Mouse (Mus musculus): ENCODE measurements around the gene Pabpc4. TPM values are rescaled to one million over a fixed set of nuclear protein-coding genes. Genes with fewer than 3 reads are reported as not detected.

Pabpc4 gene
- polyA plus RNA-seq, 1 experiment from 2014 or later = 39.9 TPM

Other genes starting within 250 kb of the Pabpc4 start
- gene Trit1, start 245.8 kb upstream of the Pabpc4 start, polyA plus RNA-seq (2016; fragmentation: Nextera tagmentation; extraction: Ambion mirVana) = 18.3 and 20.6 TPM in 2 replicates
- gene Bmp8b, start 157.2 kb upstream of the Pabpc4 start, polyA plus RNA-seq (2016; fragmentation: Nextera tagmentation; extraction: Ambion mirVana) = 0.19 and 0.68 TPM in 2 replicates
- not detected in 2 replicates for gene Oxct2b, start 146.1 kb upstream of the Pabpc4 start, polyA plus RNA-seq (2016; fragmentation: Nextera tagmentation; extraction: Ambion mirVana)
- 114 and 117 TPM in 2 replicates for gene Ppie, start 122.4 kb upstream of the Pabpc4 start, polyA plus RNA-seq (2016; fragmentation: Nextera tagmentation; extraction: Ambion mirVana)
- 0.10 and 0.73 TPM in 2 replicates for gene Hpcal4, start 79.1 kb upstream of the Pabpc4 start, polyA plus RNA-seq (2016; fragmentation: Nextera tagmentation; extraction: Ambion mirVana)
- not detected in 2 replicates for gene Nt5c1a, start 60.8 kb upstream of the Pabpc4 start, polyA plus RNA-seq (2016; fragmentation: Nextera tagmentation; extraction: Ambion mirVana)
- 2.8 and 3.2 TPM in 2 replicates for gene Heyl, start 28.8 kb upstream of the Pabpc4 start, polyA plus RNA-seq (2016; fragmentation: Nextera tagmentation; extraction: Ambion mirVana)
- gene Oxct2a, start 61.3 kb downstream of the Pabpc4 start, polyA plus RNA-seq (2016; fragmentation: Nextera tagmentation; extraction: Ambion mirVana) = not detected in 2 replicates
- 0.51 and 0.81 TPM in 2 replicates for gene Bmp8a, start 80.9 kb downstream of the Pabpc4 start, polyA plus RNA-seq (2016; fragmentation: Nextera tagmentation; extraction: Ambion mirVana)